Mouse (Mus musculus) cortical plate, adult 2 months (tissue): ENCODE data around the gene Ckap2l. TPM values are rescaled to one million over a fixed set of nuclear protein-coding genes. Genes with fewer than 3 reads are reported as not detected.

Experiments
- H3K27ac ChIP-seq: fragments of 200-500 bp; 2 replicates; pipeline ENCODE4 v1.5.1; 2012; ENCODE audit warnings: low read length, control low read depth, inconsistent platforms; ENCODE audit not compliant: insufficient read depth
- H3K4me1 ChIP-seq: fragments of 200-500 bp; 2 replicates; pipeline ENCODE4 v1.6.1; 2011; ENCODE audit warnings: low read length; ENCODE audit not compliant: control insufficient read depth, insufficient read depth
- H3K4me3 ChIP-seq: fragments of 200-500 bp; 2 replicates; pipeline ENCODE4 v1.5.1; 2011; ENCODE audit warnings: mild to moderate bottlenecking, low read length, control low read depth; ENCODE audit not compliant: insufficient read depth
- CTCF ChIP-seq: fragments of 200-500 bp; IDR thresholded peaks from 2 replicates; pipeline ENCODE4 v1.5.1; 2011; ENCODE audit warnings: mild to moderate bottlenecking, control low read depth, low read length; ENCODE audit not compliant: insufficient read depth; ENCODE audit errors: extremely low read depth
- POLR2A ChIP-seq: fragments of 200-500 bp; IDR thresholded peaks from 2 replicates; pipeline ENCODE4 v1.6.1; 2011; ENCODE audit warnings: mild to moderate bottlenecking, low read length, control low read depth; ENCODE audit not compliant: insufficient read depth; ENCODE audit errors: extremely low read depth
- polyA plus RNA-seq: library from polyadenylated mRNA; depleted of rRNA; stranded (reverse); fragments of >200 nt; gene quantifications from 2 replicates; pipeline ENCODE4 v1.2.3, GENCODE M21; 2012

Gene Ckap2l
- polyA plus RNA-seq, 1 experiment: 0.50 TPM

GRCm38 (mm10) chr2:129314880-129315279, 17.9 kb upstream of the Ckap2l start:
- H3K4me3 ChIP-seq: no peak overlapping the region
- no peak overlapping the region for H3K27ac ChIP-seq
- H3K4me1 ChIP-seq: no peaks in the 10 kb centered on the region
- TF ChIP-seq CTCF (no peak), POLR2A (no peak)

- H3K27ac ChIP-seq: no peak overlapping the region
- no peak for TF ChIP-seq CTCF
- TF ChIP-seq POLR2A: no peak
- H3K4me3 ChIP-seq: no peak overlapping the region
- H3K4me1 ChIP-seq: no peaks in the 10 kb centered on the region
These were observed 16.9 kb upstream of the Ckap2l start for GRCm38 (mm10) chr2:129313934-129314333.

- Histone ChIP-seq H3K27ac (no peak within 1 kb of the TSS), H3K4me3 (no peak within 1 kb of the TSS), H3K4me1 (no peaks in the 10 kb centered on the region)
- no peak for TF ChIP-seq CTCF
- no peak for TF ChIP-seq POLR2A
These were observed 12.8 kb upstream of the Ckap2l start, which contains the start of gene Il1a for GRCm38 (mm10) chr2:129309836-129310235. Il1a (minus strand) TSS chr2:129309972.

- H3K4me1 ChIP-seq: no peaks in the 10 kb centered on the region
These were observed 9.0 kb upstream of the Ckap2l start for GRCm38 (mm10) chr2:129306020-129306419.

GRCm38 (mm10) chr2:129297589-129297982, 574 bp upstream of the Ckap2l start:
- H3K4me1 ChIP-seq: no peaks in the 10 kb centered on the region
- H3K27ac ChIP-seq: peak overlapping the region; percentile 85
- peak overlapping the region; percentile 52 for H3K4me3 ChIP-seq
- no peak for TF ChIP-seq POLR2A
- TF ChIP-seq CTCF: no peak

More at GRCm38 (mm10) chr2:129306020-129306419, 9.0 kb upstream of the Ckap2l start:
- no peak overlapping the region for H3K4me3 ChIP-seq
- no peak for TF ChIP-seq POLR2A
- no peak for TF ChIP-seq CTCF
- H3K27ac ChIP-seq: no peak overlapping the region

GRCm38 (mm10) chr2:129296086-129296485, 926 bp downstream of the Ckap2l start:
- no peaks in the 10 kb centered on the region for H3K4me1 ChIP-seq
- H3K27ac ChIP-seq: no peak overlapping the region
- TF ChIP-seq POLR2A (no peak), CTCF (no peak)
- no peak overlapping the region for H3K4me3 ChIP-seq

- H3K27ac ChIP-seq: no peak overlapping the region
- TF ChIP-seq POLR2A: no peak
- TF ChIP-seq CTCF: no peak
These were observed 1.9 kb downstream of the Ckap2l start for GRCm38 (mm10) chr2:129295075-129295474.

GRCm38 (mm10) chr2:129273823-129274222, 23.2 kb downstream of the Ckap2l start:
- H3K27ac ChIP-seq: no peak overlapping the region
- TF ChIP-seq CTCF: no peak
- TF ChIP-seq POLR2A: no peak
- H3K4me1 ChIP-seq: no peaks in the 10 kb centered on the region
- no peak overlapping the region for H3K4me3 ChIP-seq

More at GRCm38 (mm10) chr2:129295075-129295474, 1.9 kb downstream of the Ckap2l start:
- Histone ChIP-seq H3K4me1 (no peaks in the 10 kb centered on the region), H3K4me3 (no peak overlapping the region)

GRCm38 (mm10) chr2:129270621-129271020, 26.4 kb downstream of the Ckap2l start:
- Histone ChIP-seq H3K4me1 (no peaks in the 10 kb centered on the region), H3K4me3 (no peak overlapping the region), H3K27ac (no peak overlapping the region)
- TF ChIP-seq POLR2A (no peak), CTCF (no peak)

- H3K4me3 ChIP-seq: no peak overlapping the region
- TF ChIP-seq POLR2A (no peak), CTCF (no peak)
- H3K27ac ChIP-seq: no peak overlapping the region
- no peaks in the 10 kb centered on the region for H3K4me1 ChIP-seq
These were observed 27.0 kb downstream of the Ckap2l start for GRCm38 (mm10) chr2:129269986-129270385.

GRCm38 (mm10) chr2:129269161-129269643, 27.8 kb downstream of the Ckap2l start:
- Histone ChIP-seq H3K27ac (no peak overlapping the region), H3K4me1 (no peaks in the 10 kb centered on the region), H3K4me3 (no peak overlapping the region)
- TF ChIP-seq CTCF: no peak
- TF ChIP-seq POLR2A: no peak
